Mouse (Mus musculus): ENCODE results near the gene Parvg.

Gene Parvg

GRCm38 (mm10) chr15:84351915-84352844 lies 28.4 kb downstream of the Parvg start:
- DNase-seq = no peak

- no peak for DNase-seq
These were observed 31.3 kb downstream of the Parvg start for GRCm38 (mm10) chr15:84355081-84355480.

- DNase-seq = no peak
These were observed 40.9 kb downstream of the Parvg start for GRCm38 (mm10) chr15:84364746-84365145.

- DNase-seq = no peak
These were observed 42.0 kb downstream of the Parvg start for GRCm38 (mm10) chr15:84365675-84366381.

GRCm38 (mm10) chr15:84366574-84366989 lies 42.8 kb downstream of the Parvg start:
- no peak for DNase-seq

- DNase-seq = no peak
These were observed 43.6 kb downstream of the Parvg start for GRCm38 (mm10) chr15:84367402-84367801.

GRCm38 (mm10) chr15:84372801-84373200 lies 49.0 kb downstream of the Parvg start:
- no peak for DNase-seq

- DNase-seq = no peak
These were observed 54.9 kb downstream of the Parvg start for GRCm38 (mm10) chr15:84378734-84379133.

- peak; percentile 58 for DNase-seq
These were observed 56.4 kb downstream of the Parvg start for GRCm38 (mm10) chr15:84380181-84380580.

GRCm38 (mm10) chr15:84384066-84384465 lies 60.2 kb downstream of the Parvg start:
- DNase-seq = no peak

GRCm38 (mm10) chr15:84385995-84386565 lies 62.3 kb downstream of the Parvg start:
- no peak for DNase-seq

- DNase-seq = no peak
These were observed 64.9 kb downstream of the Parvg start for GRCm38 (mm10) chr15:84388698-84389131.

- no peak for DNase-seq
These were observed 68.3 kb downstream of the Parvg start for GRCm38 (mm10) chr15:84392131-84392530.
